Mouse (Mus musculus) CH12.LX (cell line): ENCODE results near the gene Stra6l. TPM values are rescaled to one million over a fixed set of nuclear protein-coding genes. Genes with fewer than 3 reads are reported as not detected.

ENCODE experiments used
- DNase-seq: peaks from one replicate; pipeline ENCODE4 v3.0.0-alpha.2; 2013; ENCODE audit errors: extremely low read depth
- H3K27ac ChIP-seq: 2 replicates; pipeline ENCODE4 v1.5.1; 2012; ENCODE audit warnings: low read depth, mild to moderate bottlenecking, control low read depth, moderate library complexity; ENCODE audit not compliant: insufficient read depth
- H3K27me3 ChIP-seq: replicated peaks from 2 replicates; pipeline ENCODE3; 2012; ENCODE audit warnings: inconsistent platforms
- H3K36me3 ChIP-seq, 2 experiments: replicated peaks in 1 of 2; 2 replicates each; pipeline versions ENCODE3 to v1.6.1; 2012; ENCODE audit warnings: inconsistent platforms in 1 of 2, low read length in 1 of 2, mild to moderate bottlenecking in 1 of 2, mixed read lengths in 1 of 2, moderate library complexity in 1 of 2; ENCODE audit not compliant: control insufficient read depth in 1 of 2, insufficient read depth in 1 of 2
- H3K4me1 ChIP-seq, 2 experiments: 2 replicates each; pipeline ENCODE4 v1.6.1; 2012; ENCODE audit warnings: inconsistent platforms in 1 of 2, moderate library complexity in 1 of 2; ENCODE audit not compliant: insufficient read depth in 2 of 2, control insufficient read depth in 1 of 2
- H3K4me2 ChIP-seq: 2 replicates; pipeline ENCODE4 v1.6.1; 2012; ENCODE audit warnings: low read depth, mild to moderate bottlenecking, control low read depth; ENCODE audit not compliant: poor library complexity, insufficient read depth, severe bottlenecking
- H3K4me3 ChIP-seq, 3 experiments: fragments of 150-350 bp in 1 of 3; sonication (generic) in 1 of 3; replicated peaks in 1 of 3; 2 replicates each; pipeline versions ENCODE3 to v1.5.1; 2011 to 2012; ENCODE audit warnings: low read depth in 2 of 3, low read length in 2 of 3, mild to moderate bottlenecking in 2 of 3, moderate library complexity in 2 of 3, control low read depth in 1 of 3, improper control_type of control experiment in 1 of 3, inconsistent platforms in 1 of 3, mixed read lengths in 1 of 3; ENCODE audit not compliant: poor library complexity in 1 of 3
- H3K79me2 ChIP-seq: replicated peaks from 2 replicates; pipeline ENCODE4 v1.6.1; 2012; ENCODE audit warnings: mild to moderate bottlenecking, moderate library complexity; ENCODE audit not compliant: control insufficient read depth, poor library complexity, insufficient read depth, severe bottlenecking; ENCODE audit errors: extremely low read depth
- H3K9ac ChIP-seq: 2 replicates; pipeline ENCODE4 v1.6.1; 2012; ENCODE audit warnings: low read depth, mild to moderate bottlenecking, control low read depth, moderate library complexity; ENCODE audit not compliant: insufficient read depth
- H3K9me3 ChIP-seq: replicated peaks from 2 replicates; pipeline ENCODE3; 2012; ENCODE audit warnings: low read length, inconsistent platforms, mixed read lengths
- BHLHE40 ChIP-seq: IDR thresholded peaks from 2 replicates; pipeline ENCODE4 v1.6.1; 2011; ENCODE audit warnings: mild to moderate bottlenecking, low read depth, low read length, improper control_type of control experiment
- CHD1 ChIP-seq: IDR thresholded peaks from 2 replicates; pipeline ENCODE4 v1.6.1; 2012; ENCODE audit warnings: low read depth, low read length, improper control_type of control experiment, inconsistent platforms
- E2F4 ChIP-seq: IDR thresholded peaks from 2 replicates; pipeline ENCODE4 v1.6.1; 2011; ENCODE audit warnings: low read depth, low read length, improper control_type of control experiment; ENCODE audit not compliant: insufficient replicate concordance
- HCFC1 ChIP-seq: IDR thresholded peaks from 2 replicates; pipeline ENCODE4 v1.6.1; 2012; ENCODE audit warnings: low read depth, mild to moderate bottlenecking, inconsistent platforms, low read length, improper control_type of control experiment
- IRF4 ChIP-seq: IDR thresholded peaks from 2 replicates; pipeline ENCODE4 v1.6.1; 2014; ENCODE audit warnings: low read depth, mild to moderate bottlenecking, inconsistent platforms, low read length, improper control_type of control experiment
- JUN ChIP-seq: IDR thresholded peaks from 2 replicates; pipeline ENCODE4 v1.6.1; 2011; ENCODE audit warnings: low read depth, mild to moderate bottlenecking, low read length, improper control_type of control experiment, moderate library complexity; ENCODE audit not compliant: insufficient read depth
- MAFK ChIP-seq: IDR thresholded peaks from 2 replicates; pipeline ENCODE4 v1.6.1; 2011; ENCODE audit warnings: low read length, improper control_type of control experiment; ENCODE audit not compliant: insufficient replicate concordance
- MAX ChIP-seq: IDR thresholded peaks from 2 replicates; pipeline ENCODE4 v1.6.1; 2011; ENCODE audit warnings: low read length, improper control_type of control experiment
- MAZ ChIP-seq: IDR thresholded peaks from 2 replicates; pipeline ENCODE4 v1.6.1; 2012; ENCODE audit warnings: low read depth, mild to moderate bottlenecking, inconsistent platforms, low read length, improper control_type of control experiment, moderate library complexity
- NELFE ChIP-seq: IDR thresholded peaks from 2 replicates; pipeline ENCODE4 v1.6.1; 2011; ENCODE audit warnings: low read depth, low read length, improper control_type of control experiment
- NRF1 ChIP-seq: IDR thresholded peaks from 2 replicates; pipeline ENCODE4 v1.6.1; 2014; ENCODE audit warnings: low read depth, mild to moderate bottlenecking, inconsistent platforms, low read length, improper control_type of control experiment, moderate library complexity
- PAX5 ChIP-seq: IDR thresholded peaks from 2 replicates; pipeline ENCODE4 v1.6.1; 2012; ENCODE audit warnings: low read length, inconsistent platforms, mixed read lengths
- RCOR1 ChIP-seq: conservative IDR thresholded peaks from 2 replicates; pipeline ENCODE4 v1.6.1; 2012; ENCODE audit warnings: low read depth, mild to moderate bottlenecking, inconsistent platforms, low read length, improper control_type of control experiment
- SIN3A ChIP-seq: IDR thresholded peaks from 2 replicates; pipeline ENCODE4 v1.6.1; 2012; ENCODE audit warnings: low read length, improper control_type of control experiment, inconsistent platforms
- TBP ChIP-seq: conservative IDR thresholded peaks from 2 replicates; pipeline ENCODE4 v1.6.1; 2011; ENCODE audit warnings: low read depth, low read length, improper control_type of control experiment
- TCF12 ChIP-seq: IDR thresholded peaks from 2 replicates; pipeline ENCODE4 v1.6.1; 2014; ENCODE audit warnings: low read depth, mild to moderate bottlenecking, inconsistent platforms, low read length, improper control_type of control experiment
- USF2 ChIP-seq: conservative IDR thresholded peaks from 2 replicates; pipeline ENCODE4 v1.6.1; 2011; ENCODE audit warnings: low read depth, low read length, improper control_type of control experiment
- ZC3H11A ChIP-seq: IDR thresholded peaks from 2 replicates; pipeline ENCODE4 v1.6.1; 2012; ENCODE audit warnings: low read depth, mild to moderate bottlenecking, inconsistent platforms, low read length, improper control_type of control experiment
- ZKSCAN1 ChIP-seq: IDR thresholded peaks from 2 replicates; pipeline ENCODE4 v1.6.1; 2012; ENCODE audit warnings: low read depth, inconsistent platforms, low read length, improper control_type of control experiment, borderline replicate concordance
- dilution Hi-C: fragments of 300-500 bp; cut with MboI; formaldehyde crosslinking; loops from 2 replicates; pipeline ENCODE4 v1.14.3; 2020; ENCODE audit warnings: low sequenced_read_pairs; ENCODE audit not compliant: extremely low pct_unique_long_range_greater_than_20kb, extremely low pct_ligation_motif_present
- in situ Hi-C: fragments of 300-500 bp; cut with MboI; formaldehyde crosslinking; loops from 3 replicates; pipeline ENCODE4 v1.14.3; 2019; ENCODE audit warnings: low sequenced_read_pairs, low pct_ligation_motif_present, low pct_unique_long_range_greater_than_20kb, mixed read lengths
- polyA plus RNA-seq: library from polyadenylated mRNA; unstranded; fragments of >175 nt; gene quantifications from 2 replicates; pipeline ENCODE4 v1.2.1, GENCODE M21; 2012; ENCODE audit warnings: low read depth; ENCODE audit not compliant: insufficient read length
- total RNA-seq, 2 experiments: library from RNA; depleted of rRNA; stranded (reverse); fragments of 300-350 nt in 1 of 2; fragments of >200 nt in 1 of 2; gene quantifications; 2 replicates each; pipeline ENCODE4 v1.2.3; 2012 to 2014

The Stra6l gene
- total and polyA plus RNA-seq, 3 experiments = 0.13 TPM; not detected in 2

DNA sequence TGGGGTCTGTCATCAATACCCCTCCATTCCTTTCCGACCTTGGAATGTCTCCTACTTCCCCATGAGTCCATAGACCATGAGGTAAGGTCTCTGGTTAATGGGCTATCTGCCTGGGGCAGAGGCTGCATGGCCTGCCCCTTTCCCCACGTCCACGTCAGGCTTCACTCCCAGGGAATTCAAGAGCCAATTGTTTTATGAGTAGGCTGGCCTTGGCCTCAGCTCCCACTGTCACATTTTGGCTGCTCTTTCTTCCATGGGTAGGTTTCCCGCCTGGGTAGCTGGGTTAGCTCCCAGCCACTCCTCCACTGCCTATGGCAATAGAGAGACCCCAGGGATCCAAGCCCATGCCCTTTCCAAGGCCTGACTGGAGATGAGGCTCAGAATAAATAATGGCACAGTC is 80.1 kb downstream of the Stra6l start:
- Histone ChIP-seq H3K27me3 (peaks cover 18% of the 10 kb centered on the region), H3K79me2 (no peaks in the 10 kb centered on the region), H3K4me3 (no peak overlapping the region), H3K27ac (no peak overlapping the region), H3K36me3 (no peaks in the 10 kb centered on the region), H3K9ac (no peak overlapping the region), H3K4me1 (no peaks in the 10 kb centered on the region), H3K9me3 (no peaks in the 10 kb centered on the region), H3K4me2 (no peak overlapping the region)
- dilution Hi-C loops = no loop called here
- no peak for DNase-seq
- TF ChIP-seq NRF1 (no peak), NELFE (no peak), MAFK (no peak), ZC3H11A (no peak), ZKSCAN1 (no peak), IRF4 (no peak), SIN3A (no peak), USF2 (no peak), CHD1 (no peak), TBP (no peak), MAZ (no peak), MAX (no peak), TCF12 (no peak), RCOR1 (no peak), BHLHE40 (no peak), JUN (no peak), E2F4 (no peak), HCFC1 (no peak), PAX5 (no peak)
- in situ Hi-C loops = no loop called here

Other genes with a start within 250 kb of the Stra6l start
- gene Aldh1b1, start 49.6 kb upstream of the Stra6l start, total RNA-seq (2012; rRNA removed) = 4.6 and 4.9 TPM in 2 replicates
- gene Aldh1b1, start 49.6 kb upstream of the Stra6l start, total RNA-seq (2014; rRNA removed) = 6.7 and 8.3 TPM in 2 replicates
- gene Aldh1b1, start 49.6 kb upstream of the Stra6l start, polyA plus RNA-seq = 6.4 and 7.1 TPM in 2 replicates
- not detected in 2 replicates for gene Igfbpl1, start 21.7 kb upstream of the Stra6l start, total RNA-seq (2012; rRNA removed)
- gene Igfbpl1, start 21.7 kb upstream of the Stra6l start, total RNA-seq (2014; rRNA removed) = not detected in 2 replicates
- not detected in 2 replicates for gene Igfbpl1, start 21.7 kb upstream of the Stra6l start, polyA plus RNA-seq
- not detected in 2 replicates for gene Ccdc180, start 41.6 kb downstream of the Stra6l start, total RNA-seq (2012; rRNA removed)
- not detected in 2 replicates for gene Ccdc180, start 41.6 kb downstream of the Stra6l start, total RNA-seq (2014; rRNA removed)
- gene Ccdc180, start 41.6 kb downstream of the Stra6l start, polyA plus RNA-seq = 0.14 and 0.20 TPM in 2 replicates
- 0.67 and 1.6 TPM in 2 replicates for gene Tdrd7, start 116.7 kb downstream of the Stra6l start, total RNA-seq (2012; rRNA removed)
- gene Tdrd7, start 116.7 kb downstream of the Stra6l start, total RNA-seq (2014; rRNA removed) = 2.1 and 2.7 TPM in 2 replicates
- gene Tdrd7, start 116.7 kb downstream of the Stra6l start, polyA plus RNA-seq = 2.1 and 2.9 TPM in 2 replicates
- 0.92 and 3.1 TPM in 2 replicates for gene Tmod1, start 190.3 kb downstream of the Stra6l start, total RNA-seq (2012; rRNA removed)
- gene Tmod1, start 190.3 kb downstream of the Stra6l start, total RNA-seq (2014; rRNA removed) = 0.70 and 0.93 TPM in 2 replicates
- 2.3 and 2.5 TPM in 2 replicates for gene Tmod1, start 190.3 kb downstream of the Stra6l start, polyA plus RNA-seq